Mouse (Mus musculus) myocyte (in vitro differentiated cells): Measurements from ENCODE around the gene Tfap2c. TPM values are rescaled to one million over a fixed set of nuclear protein-coding genes. Genes with fewer than 3 reads are reported as not detected.

ENCODE experiments used
- H3K27me3 ChIP-seq: one replicate; pipeline ENCODE4 v1.6.1; 2011; ENCODE audit not compliant: control insufficient read depth, insufficient read depth, insufficient read length
- H3K36me3 ChIP-seq: one replicate; pipeline ENCODE4 v1.6.1; 2011; ENCODE audit not compliant: control insufficient read depth, insufficient read depth
- H3K4me2 ChIP-seq: one replicate; pipeline ENCODE4 v1.6.1; 2011; ENCODE audit warnings: low read depth, control low read depth
- H3K4me3 ChIP-seq: one replicate; pipeline ENCODE4 v1.5.1; 2011; ENCODE audit warnings: mild to moderate bottlenecking, control low read depth, moderate library complexity
- H3K79me2 ChIP-seq: one replicate; pipeline ENCODE4 v1.6.1; 2011; ENCODE audit not compliant: control insufficient read depth, insufficient read depth
- H3ac ChIP-seq: one replicate; pipeline ENCODE4 v1.6.1; 2011; ENCODE audit not compliant: control insufficient read depth, insufficient read length
- CEBPB ChIP-seq: IDR thresholded peaks from 2 replicates; pipeline ENCODE4 v1.6.1; 2011; ENCODE audit warnings: mild to moderate bottlenecking, moderate library complexity; ENCODE audit not compliant: poor library complexity, insufficient read depth, severe bottlenecking
- E2F4 ChIP-seq: IDR thresholded peaks from one replicate; pipeline ENCODE4 v1.6.1; 2011; ENCODE audit warnings: mild to moderate bottlenecking, control low read depth, moderate library complexity; ENCODE audit not compliant: insufficient read depth
- MAX ChIP-seq: IDR thresholded peaks from one replicate; pipeline ENCODE4 v1.6.1; 2011; ENCODE audit warnings: low read depth, mild to moderate bottlenecking, control low read depth
- MYOD1 ChIP-seq, 3 experiments: IDR thresholded peaks; one replicate each; pipeline ENCODE4 v1.6.1; 2011; ENCODE audit warnings: control low read depth in 2 of 3, low read depth in 2 of 3, mild to moderate bottlenecking in 2 of 3, moderate library complexity in 1 of 3; ENCODE audit not compliant: insufficient read length in 2 of 3, control insufficient read depth in 1 of 3
- MYOG ChIP-seq, 3 experiments: IDR thresholded peaks; one replicate each; pipeline ENCODE4 v1.6.1; 2011; ENCODE audit warnings: control low read depth in 2 of 3, low read depth in 2 of 3, mild to moderate bottlenecking in 2 of 3; ENCODE audit not compliant: insufficient read length in 2 of 3, control insufficient read depth in 1 of 3, insufficient read depth in 1 of 3
- POLR2A ChIP-seq: IDR thresholded peaks from one replicate; pipeline ENCODE4 v1.6.1; 2011; ENCODE audit warnings: low read depth, mild to moderate bottlenecking, control low read depth, moderate library complexity; ENCODE audit not compliant: insufficient read length
- POLR2AphosphoS2 ChIP-seq: IDR thresholded peaks from one replicate; pipeline ENCODE4 v1.6.1; 2011; ENCODE audit warnings: low read depth, control low read depth; ENCODE audit not compliant: insufficient read length
- REST ChIP-seq: IDR thresholded peaks from one replicate; pipeline ENCODE4 v1.6.1; 2011; ENCODE audit warnings: mild to moderate bottlenecking, control low read depth, moderate library complexity; ENCODE audit not compliant: insufficient read depth, insufficient read length
- SRF ChIP-seq: IDR thresholded peaks from one replicate; pipeline ENCODE4 v1.6.1; 2011; ENCODE audit warnings: low read depth; ENCODE audit not compliant: control insufficient read depth, insufficient read length
- TCF12 ChIP-seq: IDR thresholded peaks from one replicate; pipeline ENCODE4 v1.6.1; 2011; ENCODE audit warnings: mild to moderate bottlenecking, control low read depth; ENCODE audit not compliant: poor library complexity, insufficient read depth, severe bottlenecking
- TCF3 ChIP-seq: IDR thresholded peaks from one replicate; pipeline ENCODE4 v1.6.1; 2011; ENCODE audit warnings: low read depth, control low read depth; ENCODE audit not compliant: insufficient read length
- USF1 ChIP-seq: IDR thresholded peaks from one replicate; pipeline ENCODE4 v1.6.1; 2011; ENCODE audit warnings: low read depth, mild to moderate bottlenecking, control low read depth, moderate library complexity
- polyA plus RNA-seq: library from polyadenylated mRNA; unstranded; fragments of >200 nt; fragmentation: generic; extraction: Trizol; gene quantifications from one replicate; pipeline ENCODE4 v1.2.1, GENCODE M21; 2012; ENCODE audit warnings: missing spikeins

Tfap2c gene
- polyA plus RNA-seq, 1 experiment = not detected

- TF ChIP-seq E2F4 (no peak), CEBPB (no peak), USF1 (no peak), REST (no peak), MYOD1 (IDR thresholded peaks at IDR 0.05; ENCODE audit: control insufficient read depth in 1 of 3, insufficient read length in 2 of 3, low read depth in 2 of 3) (no peak), POLR2A (no peak), MYOG (IDR thresholded peaks at IDR 0.05; ENCODE audit: control insufficient read depth in 1 of 3, insufficient read depth in 1 of 3, insufficient read length in 2 of 3, low read depth in 2 of 3) (no peak), TCF12 (no peak), POLR2AphosphoS2 (no peak), TCF3 (no peak), SRF (no peak)
- peaks cover 42% of the 10 kb centered on the region for H3K27me3 ChIP-seq
These were observed 4.8 kb downstream of the Tfap2c start for GRCm38 (mm10) chr2:172554211-172554610.

GRCm38 (mm10) chr2:172558674-172559468 lies 9.5 kb downstream of the Tfap2c start:
- H3K4me3 ChIP-seq = no peak overlapping the region
- H3K79me2 ChIP-seq = no peaks in the 10 kb centered on the region
- H3K36me3 ChIP-seq = no peaks in the 10 kb centered on the region
- no peak for TF ChIP-seq TCF12
- TF ChIP-seq REST = no peak
- no peak for TF ChIP-seq MAX
- TF ChIP-seq TCF3 = no peak
- TF ChIP-seq CEBPB = no peak
- H3K4me2 ChIP-seq = no peak overlapping the region
- no peak overlapping the region for H3ac ChIP-seq
- peaks cover 32% of the 10 kb centered on the region for H3K27me3 ChIP-seq

More at GRCm38 (mm10) chr2:172554211-172554610, 4.8 kb downstream of the Tfap2c start:
- H3ac ChIP-seq = no peak overlapping the region
- no peaks in the 10 kb centered on the region for H3K79me2 ChIP-seq
- H3K4me2 ChIP-seq = no peak overlapping the region
- no peaks in the 10 kb centered on the region for H3K36me3 ChIP-seq
- H3K4me3 ChIP-seq = no peak overlapping the region

DNA sequence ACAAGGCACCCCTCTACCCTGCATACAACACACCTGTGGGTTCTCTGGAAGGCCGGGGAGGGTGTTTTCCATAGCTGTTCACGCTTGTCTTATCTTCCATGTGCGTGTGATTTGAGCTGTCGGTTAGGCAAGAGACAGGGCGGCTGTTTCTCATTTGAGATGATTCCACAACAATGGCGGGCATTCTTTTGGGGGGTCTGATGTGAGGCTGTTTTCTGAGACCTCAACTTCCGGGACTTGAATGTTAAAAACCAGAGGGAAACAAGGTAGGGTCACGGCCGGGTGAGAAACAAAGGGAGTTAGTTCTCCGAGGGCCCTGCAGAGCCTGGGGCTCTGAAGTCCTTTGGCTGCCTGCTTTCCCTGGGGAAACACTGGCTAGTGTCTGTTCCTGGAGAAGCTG lies 11.6 kb downstream of the Tfap2c start:
- H3K36me3 ChIP-seq = no peaks in the 10 kb centered on the region
- no peak overlapping the region for H3K4me2 ChIP-seq
- H3K27me3 ChIP-seq = peaks cover 26% of the 10 kb centered on the region
- H3ac ChIP-seq = no peak overlapping the region
- TF ChIP-seq POLR2A (no peak), SRF (no peak), TCF3 (no peak)
- no peak overlapping the region for H3K4me3 ChIP-seq
- no peaks in the 10 kb centered on the region for H3K79me2 ChIP-seq

DNA sequence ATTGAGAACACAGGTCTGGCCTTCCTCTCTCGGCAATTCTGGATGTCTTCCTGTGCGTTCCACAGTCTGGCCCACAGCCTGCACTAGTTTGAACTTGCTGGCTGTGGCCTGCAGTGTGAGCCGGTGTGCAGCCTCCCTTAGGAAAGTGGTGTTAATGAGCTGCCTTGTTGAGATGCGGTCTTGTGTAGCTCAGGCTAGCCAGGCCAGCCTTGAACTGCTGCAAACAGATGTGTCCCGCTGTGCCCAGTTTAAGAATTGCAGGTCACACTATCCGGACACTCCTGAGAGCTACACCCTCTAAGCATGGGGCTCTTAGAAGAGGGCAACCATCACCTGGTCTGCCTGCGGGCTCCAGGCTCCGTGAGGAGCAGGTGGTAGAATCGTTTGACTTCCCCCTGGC lies 18.4 kb downstream of the Tfap2c start:
- H3K27me3 ChIP-seq = no peaks in the 10 kb centered on the region
- H3ac ChIP-seq = no peak overlapping the region
- TF ChIP-seq USF1 (no peak), POLR2A (no peak), REST (no peak), MAX (no peak), E2F4 (no peak), MYOG (IDR thresholded peaks at IDR 0.05; ENCODE audit: control insufficient read depth in 1 of 3, insufficient read depth in 1 of 3, insufficient read length in 2 of 3, low read depth in 2 of 3) (no peak), TCF3 (no peak), SRF (no peak), MYOD1 (IDR thresholded peaks at IDR 0.05; ENCODE audit: control insufficient read depth in 1 of 3, insufficient read length in 2 of 3, low read depth in 2 of 3) (no peak), CEBPB (no peak), TCF12 (no peak), POLR2AphosphoS2 (no peak)

GRCm38 (mm10) chr2:172568466-172568865 lies 19.1 kb downstream of the Tfap2c start:
- Histone ChIP-seq H3K4me3 (no peak overlapping the region), H3K79me2 (no peaks in the 10 kb centered on the region), H3ac (no peak overlapping the region), H3K4me2 (no peak overlapping the region), H3K36me3 (no peaks in the 10 kb centered on the region), H3K27me3 (no peaks in the 10 kb centered on the region)
- TF ChIP-seq CEBPB = no peak
- TF ChIP-seq POLR2AphosphoS2 = no peak
- no peak for TF ChIP-seq REST
- TF ChIP-seq SRF = no peak
- TF ChIP-seq TCF3 = no peak
- TF ChIP-seq USF1 = no peak
- no peak for TF ChIP-seq TCF12
- no peak for TF ChIP-seq POLR2A
- no peak for TF ChIP-seq MYOD1 (IDR thresholded peaks at IDR 0.05; ENCODE audit: control insufficient read depth in 1 of 3, insufficient read length in 2 of 3, low read depth in 2 of 3)
- TF ChIP-seq E2F4 = no peak
- TF ChIP-seq MYOG (IDR thresholded peaks at IDR 0.05; ENCODE audit: control insufficient read depth in 1 of 3, insufficient read depth in 1 of 3, insufficient read length in 2 of 3, low read depth in 2 of 3) = no peak
- TF ChIP-seq MAX = no peak

More for the DNA sequence above, 18.4 kb downstream of the Tfap2c start:
- Histone ChIP-seq H3K36me3 (no peaks in the 10 kb centered on the region), H3K79me2 (no peaks in the 10 kb centered on the region), H3K4me2 (no peak overlapping the region), H3K4me3 (no peak overlapping the region)
